ENCODE assay signal across 23 mouse cellular contexts in genomic region chr11:97130318-97130717, GRCm38 (mm10). TPM values are rescaled to one million over a fixed set of nuclear protein-coding genes. Genes with fewer than 3 reads are reported as not detected.
A peak's percentile ranks its signal among the peaks of the same experiment; 100 is the strongest.
DNase-seq lines count a peak whose midpoint lies in the region; TF ChIP-seq lines count a peak whose summit lies in the region.
"Had no signal": no experiment of that assay in that cellular context is flagged by ENCODE, and none has a peak within 500 bp of the region (broad histone marks: within the 10 kb centered on the region; RNA-seq: fewer than 3 reads in every experiment).

No protein-coding gene starts in this region.

- dilution Hi-C loops in CH12.LX (cut with MboI; ENCODE audit: extremely low pct_ligation_motif_present, extremely low pct_unique_long_range_greater_than_20kb, low sequenced_read_pairs) = no loop called here

- TF ChIP-seq EP300 in CH12.LX (IDR thresholded peaks at IDR 0.05; ENCODE audit: low read length) = no peak

- H3K4me3 ChIP-seq in CH12.LX (replicated peaks in 1 of 3; ENCODE audit: low read depth in 2 of 3, low read length in 2 of 3, poor library complexity in 1 of 3) = peak overlapping the region in 1 of 3 experiments; percentile 37
- H3K4me3 ChIP-seq: embryonic facial prominence, embryonic 10.5 days; embryonic facial prominence, embryonic 12.5 days; forebrain, embryonic 13.5 days; forebrain, embryonic 15.5 days had no signal

- H3K4me1 ChIP-seq in CH12.LX (ENCODE audit: control insufficient read depth in 1 of 2, insufficient read depth in 2 of 2) = peaks cover 57 to 95% of the 10 kb centered on the region in 2 experiments

- H3K36me3 ChIP-seq in CH12.LX (replicated peaks in 1 of 2; ENCODE audit: control insufficient read depth in 1 of 2, insufficient read depth in 1 of 2, low read length in 1 of 2) = no peaks in the 10 kb centered on the region
- no peaks in the 10 kb centered on the region for H3K36me3 ChIP-seq in splenic B cell, adult 2 months (ENCODE audit: control insufficient read depth, insufficient read depth, low read length, poor library complexity, severe bottlenecking)
- H3K36me3 ChIP-seq: embryonic facial prominence, embryonic 10.5 days; embryonic facial prominence, embryonic 12.5 days; forebrain, embryonic 15.5 days had no signal

- H3K27ac ChIP-seq in CH12.LX (ENCODE audit: insufficient read depth, low read depth) = no peak overlapping the region
- H3K27ac ChIP-seq: embryonic facial prominence, embryonic 10.5 days; embryonic facial prominence, embryonic 12.5 days; forebrain, embryonic 13.5 days; forebrain, embryonic 15.5 days had no signal

- DNase-seq in CD4-positive helper T cell, adult 2 months (ENCODE audit: low read depth, low spot score) = peak; percentile 50
- DNase-seq in CH12.LX (ENCODE audit: extremely low read depth) = no peak
- DNase-seq in induced T-regulatory cell, adult 2 months (ENCODE audit: low read depth) = peak; percentile 60
- peak; percentile 39 for DNase-seq in splenic B cell, adult 2 months (ENCODE audit: low read depth, low spot score)
- DNase-seq in cerebellum, adult 11 months = no peak
- no peak for DNase-seq in embryo, embryonic 9.5 days (ENCODE audit: extremely low spot score)
- DNase-seq in lung, postnatal 4 days = no peak
- DNase-seq: adrenal gland, adult 8-10 months; adrenal gland, postnatal 14 days; adrenal gland, postnatal 36 days; cerebellum, adult 18-20 months; cerebellum, adult 8-10 months; cerebellum, adult 9-11 months; cerebellum, postnatal 14 days; cerebellum, postnatal 36 days; embryo, embryonic 11 days; forebrain, postnatal 0 days had no signal

- no peak overlapping the region for H3K9ac ChIP-seq in CH12.LX (ENCODE audit: insufficient read depth, low read depth)
- H3K9ac ChIP-seq: embryonic facial prominence, embryonic 12.5 days; forebrain, embryonic 13.5 days; forebrain, embryonic 15.5 days; forebrain, postnatal 0 days had no signal

- TF ChIP-seq POLR2A in CH12.LX (IDR thresholded peaks at IDR 0.05; ENCODE audit: low read depth, low read length) = no peak

- no peak for TF ChIP-seq RAD21 in CH12.LX (IDR thresholded peaks at IDR 0.05; ENCODE audit: low read depth, low read length)

- H3K79me2 ChIP-seq in CH12.LX (replicated peaks; ENCODE audit: control insufficient read depth, extremely low read depth, insufficient read depth, poor library complexity, severe bottlenecking) = no peaks in the 10 kb centered on the region

- TF ChIP-seq CTCF in CH12.LX (conservative IDR thresholded peaks at IDR 0.05 in 1 of 2, IDR thresholded peaks at IDR 0.05 in 1 of 2; ENCODE audit: low read depth in 2 of 2, low read length in 2 of 2) = no peak

- in situ Hi-C loops in CH12.LX (cut with MboI; ENCODE audit: low pct_ligation_motif_present, low pct_unique_long_range_greater_than_20kb, low sequenced_read_pairs) = no loop called here

- no peaks in the 10 kb centered on the region for H3K9me3 ChIP-seq in CH12.LX (replicated peaks; ENCODE audit: low read length)
- H3K9me3 ChIP-seq: embryonic facial prominence, embryonic 10.5 days; embryonic facial prominence, embryonic 12.5 days; forebrain, embryonic 13.5 days; forebrain, embryonic 15.5 days had no signal

- no peak overlapping the region for H3K4me2 ChIP-seq in CH12.LX (ENCODE audit: insufficient read depth, low read depth, poor library complexity, severe bottlenecking)
- H3K4me2 ChIP-seq: embryonic facial prominence, embryonic 12.5 days; forebrain, embryonic 13.5 days; forebrain, embryonic 15.5 days had no signal

- H3K27me3 ChIP-seq in CH12.LX (replicated peaks) = no peaks in the 10 kb centered on the region
- no peaks in the 10 kb centered on the region for H3K27me3 ChIP-seq in splenic B cell, adult 2 months (ENCODE audit: control insufficient read depth, insufficient read depth, low read length, poor library complexity, severe bottlenecking)

TF ChIP-seq in CH12.LX, 34 proteins besides CTCF, POLR2A, EP300 and RAD21:
- TF ChIP-seq MYC (IDR thresholded peaks at IDR 0.05; ENCODE audit: low read depth, low read length) = 0 out of 2 replicates have a peak, but pooled peaks have one; percentile 69
- no peak for TF ChIP-seq ELF1 (IDR thresholded peaks at IDR 0.05; ENCODE audit: low read depth, low read length)
- peak; percentile 71 for TF ChIP-seq MAX (IDR thresholded peaks at IDR 0.05; ENCODE audit: low read length)
- TF ChIP-seq PAX5 (IDR thresholded peaks at IDR 0.05; ENCODE audit: low read length) = no peak
- TF ChIP-seq TCF12 (IDR thresholded peaks at IDR 0.05; ENCODE audit: low read depth, low read length) = peak; percentile 16; the same call in 1 of the 2 replicates
- no peak for TF ChIP-seq NRF1 (IDR thresholded peaks at IDR 0.05; ENCODE audit: low read depth, low read length)
- no peak for TF ChIP-seq MAFK (IDR thresholded peaks at IDR 0.05; ENCODE audit: insufficient replicate concordance, low read length)
- no peak for TF ChIP-seq SIN3A (IDR thresholded peaks at IDR 0.05; ENCODE audit: low read length)
- TF ChIP-seq CHD1 (IDR thresholded peaks at IDR 0.05; ENCODE audit: low read depth, low read length) = no peak
- TF ChIP-seq BHLHE40 (IDR thresholded peaks at IDR 0.05; ENCODE audit: low read depth, low read length) = peak; percentile 78
- TF ChIP-seq TBP (conservative IDR thresholded peaks at IDR 0.05; ENCODE audit: low read depth, low read length) = no peak
- TF ChIP-seq ETS1 (conservative IDR thresholded peaks at IDR 0.05; ENCODE audit: low read depth, low read length) = 0 out of 2 replicates have a peak, but pooled peaks have one; percentile 19

RNA-seq across cellular contexts. Expression of gene Tbx21, which starts 15.2 kb away (rescaled TPM):
- total RNA-seq in CH12.LX (2012; rRNA removed) = 0.08 TPM in 2 replicates
- not detected in 2 replicates for total RNA-seq in CH12.LX (2014; rRNA removed)
- polyA plus RNA-seq in CH12.LX (2012; ENCODE audit: insufficient read length, low read depth) = 0.09 TPM in 1 of 2 replicates, not detected in the other
- polyA plus RNA-seq: C2C12, Patski had no signal

RNA-seq across cellular contexts. Expression of gene Tbkbp1, which starts 21.0 kb away (rescaled TPM):
- 2.1 and 3.1 TPM in 2 replicates for total RNA-seq in CH12.LX (2012; rRNA removed)
- total RNA-seq in CH12.LX (2014; rRNA removed) = 0.44 and 1.2 TPM in 2 replicates
- 5.2 and 5.7 TPM in 2 replicates for polyA plus RNA-seq in CH12.LX (2012; ENCODE audit: insufficient read length, low read depth)

RNA-seq across cellular contexts. Expression of gene Kpnb1, which starts 57.4 kb away (rescaled TPM):
- total RNA-seq in CH12.LX (2012; rRNA removed) = 194 and 264 TPM in 2 replicates
- 234 and 260 TPM in 2 replicates for total RNA-seq in CH12.LX (2014; rRNA removed)
- 411 and 465 TPM in 2 replicates for polyA plus RNA-seq in CH12.LX (2012; ENCODE audit: insufficient read length, low read depth)

Comparison
In these comparisons a context has a peak if more than half of its experiments do, and no peak if none do; other contexts are left out.
1. DNase-seq: peak in CD4-positive helper T cell, adult 2 months (single experiment), induced T-regulatory cell, adult 2 months (single experiment) and splenic B cell, adult 2 months (single experiment); none in CH12.LX (single experiment), cerebellum, adult 11 months (single experiment), embryo, embryonic 9.5 days (single experiment) and lung, postnatal 4 days (0 of 2).